Mouse (Mus musculus): ENCODE measurements around the gene Ankdd1b.

The Ankdd1b gene

GRCm38 (mm10) chr13:96452621-96453020 lies 18.4 kb downstream of the Ankdd1b start:
- no peak for DNase-seq

- DNase-seq = no peak
These were observed 19.4 kb downstream of the Ankdd1b start for GRCm38 (mm10) chr13:96451386-96452140.

GRCm38 (mm10) chr13:96450869-96451268 lies 20.1 kb downstream of the Ankdd1b start:
- DNase-seq = no peak

GRCm38 (mm10) chr13:96450205-96450856 lies 20.7 kb downstream of the Ankdd1b start:
- no peak for DNase-seq

GRCm38 (mm10) chr13:96440436-96440835 lies 30.6 kb downstream of the Ankdd1b start:
- no peak for DNase-seq

GRCm38 (mm10) chr13:96436921-96437320 lies 34.1 kb downstream of the Ankdd1b start:
- no peak for DNase-seq

- DNase-seq = no peak
These were observed 35.2 kb downstream of the Ankdd1b start for GRCm38 (mm10) chr13:96435793-96436192.

- no peak for DNase-seq
These were observed 36.1 kb downstream of the Ankdd1b start for GRCm38 (mm10) chr13:96434899-96435331.

- DNase-seq = no peak
These were observed 37.3 kb downstream of the Ankdd1b start for GRCm38 (mm10) chr13:96433648-96434190.

- no peak for DNase-seq
These were observed 38.0 kb downstream of the Ankdd1b start for GRCm38 (mm10) chr13:96433041-96433440.

- no peak for DNase-seq
These were observed 38.6 kb downstream of the Ankdd1b start for GRCm38 (mm10) chr13:96432376-96432811.

GRCm38 (mm10) chr13:96431595-96432156 lies 39.3 kb downstream of the Ankdd1b start:
- peak; percentile 55 to 60 for DNase-seq

GRCm38 (mm10) chr13:96428531-96428930 lies 42.5 kb downstream of the Ankdd1b start:
- no peak for DNase-seq

- DNase-seq = no peak
These were observed 45.0 kb downstream of the Ankdd1b start for GRCm38 (mm10) chr13:96426044-96426443.

GRCm38 (mm10) chr13:96424496-96425274 lies 46.3 kb downstream of the Ankdd1b start:
- DNase-seq = no peak

- DNase-seq = no peak
These were observed 49.8 kb downstream of the Ankdd1b start for GRCm38 (mm10) chr13:96421230-96421629.

- DNase-seq = no peak
These were observed 52.5 kb downstream of the Ankdd1b start for GRCm38 (mm10) chr13:96418487-96418886.

GRCm38 (mm10) chr13:96417261-96417813 lies 53.7 kb downstream of the Ankdd1b start:
- no peak for DNase-seq

- DNase-seq = no peak
These were observed 54.6 kb downstream of the Ankdd1b start for GRCm38 (mm10) chr13:96416380-96416779.

GRCm38 (mm10) chr13:96414384-96414783 lies 56.6 kb downstream of the Ankdd1b start:
- DNase-seq = no peak

- DNase-seq = no peak
These were observed 62.2 kb downstream of the Ankdd1b start for GRCm38 (mm10) chr13:96408786-96409185.

GRCm38 (mm10) chr13:96407040-96407439 lies 64.0 kb downstream of the Ankdd1b start:
- no peak for DNase-seq
